Mouse (Mus musculus) layer of hippocampus, postnatal 25 days (tissue): ENCODE data around the gene Vmn2r44. TPM values are rescaled to one million over a fixed set of nuclear protein-coding genes. Genes with fewer than 3 reads are reported as not detected.
"Not testable (repeated sequence)": the region's sequence is repeated elsewhere in the genome, so short reads cannot be mapped to it uniquely, and the experiment has no call there.

Source experiments
- DNase-seq, 2 experiments: peaks; one replicate each; pipeline ENCODE4 v3.0.0; 2022; ENCODE audit warnings: mixed read lengths in 2 of 2, low spot score in 1 of 2; ENCODE audit errors: extremely low spot score in 1 of 2
- total RNA-seq, 2 experiments: library from RNA; stranded (reverse); gene quantifications; 2 replicates each; pipeline ENCODE4 v1.2.3; 2021

Gene Vmn2r44
- total RNA-seq: not detected

GRCm38 (mm10) chr7:8383233-8383632, at the start of gene Vmn2r44:
Gene Vmn2r44, minus strand, starts transcription at chr7:8383333.
- DNase-seq: not testable (repeated sequence)

GRCm38 (mm10) chr7:8357879-8358278, 25.3 kb downstream of the Vmn2r44 start:
- not testable (repeated sequence) for DNase-seq

Other genes with a start within 250 kb of the Vmn2r44 start
- gene Vmn2r41, start 221.7 kb downstream of the Vmn2r44 start, total RNA-seq: not detected
- not detected for gene Vmn2r42, start 183.0 kb downstream of the Vmn2r44 start, total RNA-seq
- gene Vmn2r43, start 122.7 kb downstream of the Vmn2r44 start, total RNA-seq: not detected
- gene Vmn2r45, start 105.7 kb upstream of the Vmn2r44 start, total RNA-seq: not detected